Mouse (Mus musculus) small intestine, adult 2 months (tissue): ENCODE data around the gene Ptgfrn.

Experiments used
- CTCF ChIP-seq: fragments of 200-500 bp; IDR thresholded peaks from 2 replicates; pipeline ENCODE4 v1.5.1; 2012; ENCODE audit warnings: low read depth, mild to moderate bottlenecking, control low read depth, inconsistent platforms, low read length, moderate library complexity, mixed read lengths; ENCODE audit not compliant: insufficient replicate concordance, insufficient read length; ENCODE audit errors: extremely low read depth
- POLR2A ChIP-seq: fragments of 200-500 bp; IDR thresholded peaks from 2 replicates; pipeline ENCODE4 v1.6.1; 2012; ENCODE audit warnings: low read depth, mild to moderate bottlenecking, control low read depth, inconsistent platforms, low read length, moderate library complexity

- TF ChIP-seq CTCF (no peak), POLR2A (no peak)
These were observed 76.4 kb downstream of the Ptgfrn start for GRCm38 (mm10) chr3:101033644-101034043.
